In the genomic region with DNA sequence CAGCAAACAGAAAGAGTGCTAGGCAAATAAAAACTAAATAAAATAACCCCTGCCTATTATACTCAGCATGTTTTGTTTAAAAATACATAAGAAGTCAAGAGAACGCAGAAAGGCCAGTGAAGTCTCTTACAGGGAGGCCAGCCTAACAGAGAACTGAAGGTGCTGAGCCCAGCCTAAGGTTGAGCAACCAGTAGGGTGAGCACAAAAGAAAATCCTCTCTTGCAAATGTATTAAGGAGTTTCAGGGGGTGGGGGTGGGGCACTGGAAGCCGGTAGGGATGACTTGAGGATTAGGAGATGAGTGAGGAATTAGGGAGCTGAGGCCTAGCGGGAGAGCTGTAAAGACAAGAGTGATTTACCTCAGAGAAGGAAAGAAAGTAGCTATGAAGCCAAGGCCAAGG, we compare ENCODE assay signal across 21 mouse cellular contexts. TPM values are rescaled to one million over a fixed set of nuclear protein-coding genes. Genes with fewer than 3 reads are reported as not detected.
A peak's percentile ranks its signal among the peaks of the same experiment; 100 is the strongest.
DNase-seq lines count a peak whose midpoint lies in the region; ATAC-seq lines count a peak whose summit lies in the region.
"Had no signal": no experiment of that assay in that cellular context is flagged by ENCODE, and none has a peak within 500 bp of the region (broad histone marks: within the 10 kb centered on the region; RNA-seq: fewer than 3 reads in every experiment).

No protein-coding gene starts in this region.

- no peak overlapping the region for H3K9ac ChIP-seq in intestine, embryonic 16.5 days (ENCODE audit: low read depth, low read length)
- no peak overlapping the region for H3K9ac ChIP-seq in intestine, embryonic 15.5 days
- no peak overlapping the region for H3K9ac ChIP-seq in midbrain, embryonic 14.5 days (replicated peaks; ENCODE audit: low read length)
- H3K9ac ChIP-seq in stomach, embryonic 16.5 days (ENCODE audit: low read length) = no peak overlapping the region
- H3K9ac ChIP-seq: liver, embryonic 13.5 days had no signal

- ATAC-seq in intestine, embryonic 16.5 days = 0 out of 2 replicates have a peak, but pooled peaks have one; percentile 31
- no peak for ATAC-seq in intestine, embryonic 15.5 days
- no peak for ATAC-seq in midbrain, embryonic 14.5 days (ENCODE audit: low FRiP score, low TSS enrichment)
- 0 out of 2 replicates have a peak, but pooled peaks have one; percentile 53 for ATAC-seq in stomach, embryonic 16.5 days (ENCODE audit: insufficient read depth, low FRiP score)
- ATAC-seq: hindbrain, postnatal 0 days had no signal

- H3K27me3 ChIP-seq in intestine, embryonic 16.5 days (replicated peaks; ENCODE audit: control insufficient read depth, insufficient read depth, low read length) = no peaks in the 10 kb centered on the region
- no peaks in the 10 kb centered on the region for H3K27me3 ChIP-seq in intestine, embryonic 15.5 days (replicated peaks)
- no peaks in the 10 kb centered on the region for H3K27me3 ChIP-seq in midbrain, embryonic 10.5 days (ENCODE audit: low read depth, poor library complexity, severe bottlenecking)
- H3K27me3 ChIP-seq in midbrain, embryonic 14.5 days (ENCODE audit: control insufficient read depth, insufficient read depth, low read length) = no peaks in the 10 kb centered on the region
- H3K27me3 ChIP-seq in embryonic facial prominence, embryonic 10.5 days (replicated peaks; ENCODE audit: low read depth, poor library complexity, severe bottlenecking) = no peaks in the 10 kb centered on the region
- H3K27me3 ChIP-seq in stomach, embryonic 16.5 days (ENCODE audit: control insufficient read depth, insufficient read depth, low read length) = no peaks in the 10 kb centered on the region
- H3K27me3 ChIP-seq: liver, embryonic 13.5 days had no signal

- H3K4me1 ChIP-seq in intestine, embryonic 16.5 days (ENCODE audit: control insufficient read depth, insufficient read depth, low read length) = peaks cover 24% of the 10 kb centered on the region
- H3K4me1 ChIP-seq in intestine, embryonic 15.5 days (replicated peaks) = peaks cover 13% of the 10 kb centered on the region
- H3K4me1 ChIP-seq in midbrain, embryonic 10.5 days = peaks cover 17% of the 10 kb centered on the region
- H3K4me1 ChIP-seq in midbrain, embryonic 14.5 days (ENCODE audit: control insufficient read depth, insufficient read depth, low read length) = 0 out of 2 replicates have a peak, but pooled peaks cover 3% of the 10 kb centered on the region
- H3K4me1 ChIP-seq in embryonic facial prominence, embryonic 10.5 days = peaks cover 39% of the 10 kb centered on the region
- peaks cover 30% of the 10 kb centered on the region for H3K4me1 ChIP-seq in stomach, embryonic 16.5 days (ENCODE audit: control insufficient read depth, insufficient read depth, low read length)

- no peak overlapping the region for H3K27ac ChIP-seq in intestine, embryonic 16.5 days (ENCODE audit: low read length)
- H3K27ac ChIP-seq in intestine, embryonic 15.5 days = no peak overlapping the region
- H3K27ac ChIP-seq in midbrain, embryonic 10.5 days (replicated peaks) = 0 out of 2 replicates have a peak overlapping the region, but pooled peaks have one; percentile 28
- no peak overlapping the region for H3K27ac ChIP-seq in midbrain, embryonic 14.5 days (replicated peaks; ENCODE audit: low read depth, low read length)
- 0 out of 2 replicates have a peak overlapping the region, but pooled peaks have one; percentile 35 for H3K27ac ChIP-seq in embryonic facial prominence, embryonic 10.5 days (replicated peaks)
- peak overlapping the region; percentile 41 for H3K27ac ChIP-seq in stomach, embryonic 16.5 days (ENCODE audit: low read length)
- H3K27ac ChIP-seq: hindbrain, postnatal 0 days; liver, embryonic 13.5 days had no signal

- no peaks in the 10 kb centered on the region for H3K36me3 ChIP-seq in intestine, embryonic 16.5 days (ENCODE audit: control insufficient read depth, insufficient read depth, low read length)
- H3K36me3 ChIP-seq in intestine, embryonic 15.5 days = no peaks in the 10 kb centered on the region
- H3K36me3 ChIP-seq in midbrain, embryonic 10.5 days = no peaks in the 10 kb centered on the region
- no peaks in the 10 kb centered on the region for H3K36me3 ChIP-seq in midbrain, embryonic 14.5 days (ENCODE audit: control insufficient read depth, insufficient read depth, low read length)
- no peaks in the 10 kb centered on the region; the same call in 1 of the 2 replicates for H3K36me3 ChIP-seq in embryonic facial prominence, embryonic 10.5 days (replicated peaks)
- H3K36me3 ChIP-seq in stomach, embryonic 16.5 days (ENCODE audit: control insufficient read depth, insufficient read depth, low read length) = no peaks in the 10 kb centered on the region
- H3K36me3 ChIP-seq: liver, embryonic 13.5 days had no signal

- 35% methylated on average over 3 of the region's 3 CpGs for WGBS in intestine, embryonic 16.5 days
- 36% methylated on average over 3 of the region's 3 CpGs for WGBS in intestine, embryonic 15.5 days
- 12% methylated on average over 3 of the region's 3 CpGs for WGBS in midbrain, embryonic 10.5 days
- 16% methylated on average over 3 of the region's 3 CpGs for WGBS in midbrain, embryonic 14.5 days
- WGBS in embryonic facial prominence, embryonic 10.5 days = 19% methylated on average over 3 of the region's 3 CpGs
- whole genome bisulfite sequencing in stomach, embryonic 16.5 days = 29% methylated on average over 3 of the region's 3 CpGs

- H3K9me3 ChIP-seq in intestine, embryonic 16.5 days (ENCODE audit: control insufficient read depth, low read length) = no peaks in the 10 kb centered on the region
- H3K9me3 ChIP-seq in intestine, embryonic 15.5 days = no peaks in the 10 kb centered on the region
- H3K9me3 ChIP-seq in midbrain, embryonic 10.5 days (replicated peaks) = no peaks in the 10 kb centered on the region
- H3K9me3 ChIP-seq in midbrain, embryonic 14.5 days (ENCODE audit: control insufficient read depth, low read length) = no peaks in the 10 kb centered on the region
- H3K9me3 ChIP-seq in embryonic facial prominence, embryonic 10.5 days = no peaks in the 10 kb centered on the region
- H3K9me3 ChIP-seq in stomach, embryonic 16.5 days (replicated peaks; ENCODE audit: control insufficient read depth, low read length) = no peaks in the 10 kb centered on the region
- H3K9me3 ChIP-seq: liver, embryonic 13.5 days had no signal

- H3K4me2 ChIP-seq in intestine, embryonic 16.5 days (ENCODE audit: low read depth, low read length) = no peak overlapping the region
- no peak overlapping the region for H3K4me2 ChIP-seq in intestine, embryonic 15.5 days (replicated peaks)
- no peak overlapping the region for H3K4me2 ChIP-seq in midbrain, embryonic 14.5 days (ENCODE audit: low read length)
- no peak overlapping the region for H3K4me2 ChIP-seq in stomach, embryonic 16.5 days (ENCODE audit: low read depth, low read length)
- H3K4me2 ChIP-seq: liver, embryonic 13.5 days had no signal

- intact Hi-C loops in left cerebral cortex, postnatal 25 days (cut with DNase I) = no loop called here

- H3K4me3 ChIP-seq in intestine, embryonic 16.5 days (ENCODE audit: low read length) = no peak overlapping the region
- H3K4me3 ChIP-seq in intestine, embryonic 15.5 days (replicated peaks) = no peak overlapping the region
- H3K4me3 ChIP-seq in midbrain, embryonic 10.5 days = no peak overlapping the region
- no peak overlapping the region for H3K4me3 ChIP-seq in midbrain, embryonic 14.5 days (replicated peaks; ENCODE audit: low read depth, low read length)
- H3K4me3 ChIP-seq in embryonic facial prominence, embryonic 10.5 days = no peak overlapping the region
- H3K4me3 ChIP-seq in stomach, embryonic 16.5 days (replicated peaks; ENCODE audit: low read length) = no peak overlapping the region
- H3K4me3 ChIP-seq: erythroblast, embryonic 14.5 days; liver, embryonic 13.5 days had no signal

- no peak for DNase-seq in midbrain, embryonic 10.5 days (ENCODE audit: low spot score)
- no peak for DNase-seq in midbrain, embryonic 14.5 days
- no peak for DNase-seq in embryonic facial prominence, embryonic 10.5 days (ENCODE audit: low spot score)
- DNase-seq in left cerebral cortex, postnatal 25 days (ENCODE audit: low spot score in 2 of 2) = no peak
- no peak for DNase-seq in kidney, postnatal 4 days
- DNase-seq: adrenal gland, adult 2 months; cerebellum, adult 11 months; cerebellum, postnatal 14 days; heart, adult 11 months; kidney, adult 2 months; kidney, postnatal 36 days; layer of hippocampus, postnatal 36 days; left cerebral cortex, postnatal 4 days; liver, embryonic 13.5 days; right cerebral cortex, postnatal 4 days; thymus, postnatal 4 days had no signal

RNA-seq across cellular contexts. Expression of gene Nfkb1, which starts 9.1 kb away (rescaled TPM):
- 13.7 and 14.3 TPM in 2 replicates for polyA plus RNA-seq in intestine, embryonic 16.5 days (2015; fragmentation: Nextera tagmentation; extraction: Ambion mirVana)
- 19.7 and 20.6 TPM in 2 replicates for polyA plus RNA-seq in intestine, embryonic 15.5 days (2015; fragmentation: Nextera tagmentation; extraction: Ambion mirVana)
- 9.0 and 10.6 TPM in 2 replicates for polyA plus RNA-seq in midbrain, embryonic 10.5 days (2016; fragmentation: Nextera tagmentation; extraction: Ambion mirVana)
- 7.6 and 8.7 TPM in 2 replicates for polyA plus RNA-seq in midbrain, embryonic 14.5 days (2014; fragmentation: Nextera tagmentation; extraction: Ambion mirVana)
- polyA plus RNA-seq in embryonic facial prominence, embryonic 10.5 days (2016; fragmentation: Nextera tagmentation; extraction: Ambion mirVana) = 12.7 and 13.3 TPM in 2 replicates
- polyA plus RNA-seq in stomach, embryonic 16.5 days (2015; fragmentation: Nextera tagmentation; extraction: Ambion mirVana) = 19.2 and 22.6 TPM in 2 replicates
- 10 to 100 TPM; 17.7 to 20.2 TPM for total RNA-seq in left cerebral cortex, postnatal 25 days (2021)

Comparison
In these comparisons a context has a peak if more than half of its experiments do, and no peak if none do; other contexts are left out.
1. ATAC-seq: peak in intestine, embryonic 16.5 days (single experiment) and stomach, embryonic 16.5 days (single experiment); none in intestine, embryonic 15.5 days (single experiment) and midbrain, embryonic 14.5 days (single experiment).
2. H3K27ac ChIP-seq: peak in midbrain, embryonic 10.5 days (single experiment), embryonic facial prominence, embryonic 10.5 days (single experiment) and stomach, embryonic 16.5 days (single experiment); none in intestine, embryonic 16.5 days (single experiment), intestine, embryonic 15.5 days (single experiment) and midbrain, embryonic 14.5 days (single experiment).